Mouse (Mus musculus) layer of hippocampus, adult 8-10 months (tissue): ENCODE data around the gene Kera. TPM values are rescaled to one million over a fixed set of nuclear protein-coding genes. Genes with fewer than 3 reads are reported as not detected.

Experiments used
- total RNA-seq, 4 experiments: library from RNA; stranded (reverse); gene quantifications; 2 replicates each; pipeline ENCODE4 v1.2.4; 2022

Gene Kera
- total RNA-seq, 4 experiments from 2014 or later = 0.19 to 0.20 TPM; not detected in 2

Other genes with a start within 250 kb of the Kera start
- gene Dcn, start 127.3 kb upstream of the Kera start, total RNA-seq = 10 to 100 TPM; 60.2 to 71.0 (median 66.0) TPM
- 1 to 10 TPM; 4.8 to 7.1 (median 6.0) TPM for gene Lum, start 41.8 kb upstream of the Kera start, total RNA-seq
- under 1 TPM in 1 of 4 experiments, not detected in 3; 0.12 TPM for gene Epyc, start 37.2 kb downstream of the Kera start, total RNA-seq
- gene Ccer1, start 86.2 kb downstream of the Kera start, total RNA-seq = not detected
- under 1 TPM; 0.30 to 0.81 (median 0.39) TPM for gene C030005K15Rik, start 119.9 kb downstream of the Kera start, total RNA-seq